Mouse (Mus musculus): Measurements from ENCODE around the gene Wiz. TPM values are rescaled to one million over a fixed set of nuclear protein-coding genes. Genes with fewer than 3 reads are reported as not detected.

Gene Wiz
- polyA plus RNA-seq, 1 experiment from 2014 or later, result 27.0 TPM

DNA sequence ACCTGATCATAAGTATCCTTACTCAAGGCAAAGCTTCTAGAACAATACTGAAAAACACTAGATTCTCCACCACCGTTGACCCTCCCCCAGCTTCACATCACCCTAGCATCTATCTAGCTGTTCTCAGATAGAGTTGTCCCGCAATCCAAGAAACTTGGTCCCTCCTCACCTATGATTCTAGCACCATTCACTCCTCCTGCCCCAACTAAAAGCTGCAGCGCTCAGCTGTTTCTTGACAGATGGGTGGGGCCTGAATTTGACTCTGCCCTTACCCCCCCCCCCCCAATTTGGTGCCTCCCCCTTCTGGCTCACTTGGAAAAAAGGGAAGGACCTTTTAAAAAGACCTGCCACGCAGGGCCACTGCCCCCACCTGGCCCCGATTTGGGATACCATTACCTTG is 24.4 kb downstream of the Wiz start:
- H3K27me3 ChIP-seq (ENCODE audit: control insufficient read depth, insufficient read depth, low read depth, low read length), result no peaks in the 10 kb centered on the region
- peaks cover 17% of the 10 kb centered on the region for H3K36me3 ChIP-seq (ENCODE audit: control insufficient read depth, insufficient read depth, low read length)
- peaks cover 22% of the 10 kb centered on the region for H3K4me1 ChIP-seq (replicated peaks; ENCODE audit: control insufficient read depth, insufficient read depth, low read length)
- peak overlapping the region; percentile 63; the same call in 1 of the 2 replicates for H3K9ac ChIP-seq (ENCODE audit: low read length)
- peak overlapping the region; percentile 69 for H3K27ac ChIP-seq (ENCODE audit: low read length)
- no peak; the same call in 1 of the 2 replicates for ATAC-seq (ENCODE audit: low read depth)
- H3K4me2 ChIP-seq (ENCODE audit: low read depth, low read length), result peak overlapping the region; percentile 59
- H3K9me3 ChIP-seq (ENCODE audit: control insufficient read depth, low read length), result no peaks in the 10 kb centered on the region
- peak overlapping the region; percentile 80 for H3K4me3 ChIP-seq (ENCODE audit: low read length)
- 45% methylated on average over 5 of the region's 5 CpGs for WGBS

DNA sequence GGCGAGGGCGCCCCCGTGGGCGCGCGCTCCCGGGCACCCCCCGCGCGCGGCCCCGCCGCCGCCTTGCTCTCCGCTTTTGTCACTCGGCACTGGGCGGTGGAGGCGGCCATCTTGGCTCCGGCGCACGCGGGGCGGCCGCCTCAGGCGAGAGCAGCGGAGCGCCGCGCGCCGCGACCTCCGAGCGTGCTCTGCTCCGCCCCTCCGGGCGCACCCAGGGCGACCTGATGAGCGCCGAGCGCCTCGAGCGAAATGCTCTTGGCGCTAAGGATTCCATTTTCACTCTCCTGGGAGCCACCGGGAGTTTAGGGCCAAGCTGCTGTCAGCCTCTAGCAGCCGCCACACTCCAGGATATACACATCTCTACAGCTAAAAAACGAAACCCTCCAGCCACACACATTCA is 24.9 kb downstream of the Wiz start:
- Histone ChIP-seq H3K9me3 (ENCODE audit: control insufficient read depth, low read length) (no peaks in the 10 kb centered on the region), H3K4me1 (replicated peaks; ENCODE audit: control insufficient read depth, insufficient read depth, low read length) (peaks cover 22% of the 10 kb centered on the region), H3K27ac (ENCODE audit: low read length) (peak overlapping the region; percentile 69), H3K36me3 (ENCODE audit: control insufficient read depth, insufficient read depth, low read length) (peaks cover 20% of the 10 kb centered on the region), H3K27me3 (ENCODE audit: control insufficient read depth, insufficient read depth, low read depth, low read length) (no peaks in the 10 kb centered on the region), H3K9ac (ENCODE audit: low read length) (peak overlapping the region; percentile 92), H3K4me2 (ENCODE audit: low read depth, low read length) (peak overlapping the region; percentile 59), H3K4me3 (ENCODE audit: low read length) (peak overlapping the region; percentile 80)
- ATAC-seq (ENCODE audit: low read depth), result peak; percentile 96
- 0% methylated on average over 39 of the region's 47 CpGs for WGBS

DNA sequence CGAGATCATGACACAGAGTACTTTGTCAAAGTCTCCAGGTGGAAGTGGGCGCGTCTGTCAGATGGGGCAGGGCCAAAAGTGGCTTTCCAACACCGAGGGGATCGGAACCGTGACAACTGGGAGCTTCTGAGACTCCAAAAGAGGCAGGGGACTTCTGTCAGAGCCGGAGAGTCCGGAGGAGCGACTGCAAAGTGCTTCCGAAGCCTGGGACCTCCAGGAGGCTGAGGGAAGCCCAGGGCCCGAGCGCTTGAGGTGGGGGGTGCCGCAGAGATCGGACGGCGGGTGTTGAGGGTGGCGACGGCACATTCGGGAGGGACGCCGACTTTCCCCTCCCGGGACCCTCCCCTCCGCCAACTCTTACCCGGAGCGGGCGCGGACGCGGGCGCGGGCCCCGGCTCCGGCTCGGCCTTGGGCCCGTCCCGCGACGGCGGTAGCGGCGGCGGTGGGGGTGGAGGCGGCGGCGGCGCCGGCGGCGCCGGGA is 25.4 kb downstream of the Wiz start:
- H3K4me2 ChIP-seq (ENCODE audit: low read depth, low read length), result peak overlapping the region; percentile 93
- H3K27ac ChIP-seq (ENCODE audit: low read length), result peak overlapping the region; percentile 59
- H3K9ac ChIP-seq (ENCODE audit: low read length), result peak overlapping the region; percentile 92
- peak overlapping the region; percentile 80 for H3K4me3 ChIP-seq (ENCODE audit: low read length)
- H3K9me3 ChIP-seq (ENCODE audit: control insufficient read depth, low read length), result no peaks in the 10 kb centered on the region
- under 1% methylated on average over 33 of the region's 50 CpGs for WGBS
- peaks cover 22% of the 10 kb centered on the region for H3K4me1 ChIP-seq (replicated peaks; ENCODE audit: control insufficient read depth, insufficient read depth, low read length)
- peaks cover 25% of the 10 kb centered on the region for H3K36me3 ChIP-seq (ENCODE audit: control insufficient read depth, insufficient read depth, low read length)
- ATAC-seq (ENCODE audit: low read depth), result peak; percentile 48
- no peaks in the 10 kb centered on the region for H3K27me3 ChIP-seq (ENCODE audit: control insufficient read depth, insufficient read depth, low read depth, low read length)

DNA sequence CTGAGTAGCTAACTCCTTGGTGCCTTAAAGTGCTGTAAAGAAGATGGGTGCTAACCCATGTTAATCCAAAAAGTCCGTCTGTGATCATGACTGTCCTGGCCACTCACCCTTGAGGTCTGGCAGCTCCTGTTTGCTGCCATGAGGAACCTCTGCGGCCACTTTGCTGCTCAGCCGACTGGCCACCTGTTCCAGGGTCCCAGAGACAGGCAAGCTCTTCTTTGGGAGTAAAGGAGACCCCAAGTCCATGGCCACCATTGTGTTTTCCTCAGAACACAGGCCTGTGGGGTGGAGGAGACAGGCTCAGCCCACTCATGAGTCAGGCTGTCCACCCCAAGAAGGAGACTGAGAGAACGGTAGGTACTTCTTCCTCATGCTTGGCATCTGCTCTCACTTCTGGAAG is 26.6 kb downstream of the Wiz start:
- H3K9ac ChIP-seq (ENCODE audit: low read length), result peak overlapping the region; percentile 92
- no peaks in the 10 kb centered on the region for H3K27me3 ChIP-seq (ENCODE audit: control insufficient read depth, insufficient read depth, low read depth, low read length)
- no peak overlapping the region for H3K27ac ChIP-seq (ENCODE audit: low read length)
- peaks cover 17% of the 10 kb centered on the region for H3K4me1 ChIP-seq (replicated peaks; ENCODE audit: control insufficient read depth, insufficient read depth, low read length)
- 77% methylated on average over 4 of the region's 4 CpGs for WGBS
- no peak for ATAC-seq (ENCODE audit: low read depth)
- no peaks in the 10 kb centered on the region for H3K9me3 ChIP-seq (ENCODE audit: control insufficient read depth, low read length)
- peak overlapping the region; percentile 80 for H3K4me3 ChIP-seq (ENCODE audit: low read length)
- H3K4me2 ChIP-seq (ENCODE audit: low read depth, low read length), result peak overlapping the region; percentile 93
- H3K36me3 ChIP-seq (ENCODE audit: control insufficient read depth, insufficient read depth, low read length), result peaks cover 34% of the 10 kb centered on the region

DNA sequence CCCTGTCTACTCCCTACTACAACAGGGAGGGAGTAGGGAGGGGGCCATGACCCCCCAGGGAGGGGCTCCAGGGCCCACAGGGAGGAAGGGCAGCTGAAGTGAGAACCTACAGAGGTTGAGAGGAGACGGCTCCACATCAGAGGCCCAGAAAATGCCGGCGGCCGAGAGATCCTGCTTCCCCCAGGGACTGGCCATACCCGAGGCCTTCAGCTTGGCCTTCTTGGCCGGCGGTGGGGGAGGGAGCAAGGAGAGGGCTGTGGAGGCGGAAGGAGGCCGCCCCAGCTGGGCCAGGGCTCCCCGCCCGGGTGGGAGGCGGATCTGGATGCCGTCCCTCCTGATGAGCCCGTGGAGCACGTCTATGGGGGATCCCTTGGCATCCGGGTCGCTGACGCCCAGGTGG is 29.3 kb downstream of the Wiz start:
- Histone ChIP-seq H3K4me2 (ENCODE audit: low read depth, low read length) (no peak overlapping the region), H3K27ac (ENCODE audit: low read length) (no peak overlapping the region), H3K9me3 (ENCODE audit: control insufficient read depth, low read length) (no peaks in the 10 kb centered on the region), H3K27me3 (ENCODE audit: control insufficient read depth, insufficient read depth, low read depth, low read length) (no peaks in the 10 kb centered on the region), H3K4me1 (replicated peaks; ENCODE audit: control insufficient read depth, insufficient read depth, low read length) (peaks cover 14% of the 10 kb centered on the region), H3K9ac (ENCODE audit: low read length) (no peak overlapping the region), H3K4me3 (ENCODE audit: low read length) (no peak overlapping the region), H3K36me3 (ENCODE audit: control insufficient read depth, insufficient read depth, low read length) (peaks cover 59% of the 10 kb centered on the region)
- no peak for ATAC-seq (ENCODE audit: low read depth)
- WGBS, result 90% methylated on average over 10 of the region's 18 CpGs

DNA sequence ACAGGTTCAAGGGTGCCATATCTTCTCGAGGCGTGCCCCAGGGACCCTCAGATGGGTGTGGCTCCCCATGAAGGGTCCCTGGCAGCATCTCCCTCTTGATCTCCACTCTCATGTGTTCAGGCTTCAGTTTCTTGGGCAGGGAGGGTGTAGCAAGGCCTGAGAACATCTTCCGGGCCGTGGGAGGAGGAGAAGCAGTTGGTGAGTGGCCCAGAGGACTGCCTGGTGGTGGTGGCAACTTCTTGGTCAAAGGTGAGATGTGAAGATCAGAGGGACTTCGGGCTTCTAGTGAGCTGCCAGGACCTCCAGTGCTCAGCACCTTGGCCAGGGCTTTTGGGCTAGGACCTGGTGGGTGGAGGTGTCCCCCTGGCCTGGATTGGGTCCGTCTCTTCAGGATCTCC is 30.3 kb downstream of the Wiz start:
- Histone ChIP-seq H3K27ac (ENCODE audit: low read length) (no peak overlapping the region), H3K4me2 (ENCODE audit: low read depth, low read length) (no peak overlapping the region), H3K9ac (ENCODE audit: low read length) (no peak overlapping the region), H3K4me3 (ENCODE audit: low read length) (no peak overlapping the region), H3K27me3 (ENCODE audit: control insufficient read depth, insufficient read depth, low read depth, low read length) (no peaks in the 10 kb centered on the region), H3K9me3 (ENCODE audit: control insufficient read depth, low read length) (no peaks in the 10 kb centered on the region), H3K4me1 (replicated peaks; ENCODE audit: control insufficient read depth, insufficient read depth, low read length) (peaks cover 11% of the 10 kb centered on the region), H3K36me3 (ENCODE audit: control insufficient read depth, insufficient read depth, low read length) (peaks cover 61% of the 10 kb centered on the region)
- no peak for ATAC-seq (ENCODE audit: low read depth)
- 92% methylated on average over 6 of the region's 6 CpGs for WGBS

DNA sequence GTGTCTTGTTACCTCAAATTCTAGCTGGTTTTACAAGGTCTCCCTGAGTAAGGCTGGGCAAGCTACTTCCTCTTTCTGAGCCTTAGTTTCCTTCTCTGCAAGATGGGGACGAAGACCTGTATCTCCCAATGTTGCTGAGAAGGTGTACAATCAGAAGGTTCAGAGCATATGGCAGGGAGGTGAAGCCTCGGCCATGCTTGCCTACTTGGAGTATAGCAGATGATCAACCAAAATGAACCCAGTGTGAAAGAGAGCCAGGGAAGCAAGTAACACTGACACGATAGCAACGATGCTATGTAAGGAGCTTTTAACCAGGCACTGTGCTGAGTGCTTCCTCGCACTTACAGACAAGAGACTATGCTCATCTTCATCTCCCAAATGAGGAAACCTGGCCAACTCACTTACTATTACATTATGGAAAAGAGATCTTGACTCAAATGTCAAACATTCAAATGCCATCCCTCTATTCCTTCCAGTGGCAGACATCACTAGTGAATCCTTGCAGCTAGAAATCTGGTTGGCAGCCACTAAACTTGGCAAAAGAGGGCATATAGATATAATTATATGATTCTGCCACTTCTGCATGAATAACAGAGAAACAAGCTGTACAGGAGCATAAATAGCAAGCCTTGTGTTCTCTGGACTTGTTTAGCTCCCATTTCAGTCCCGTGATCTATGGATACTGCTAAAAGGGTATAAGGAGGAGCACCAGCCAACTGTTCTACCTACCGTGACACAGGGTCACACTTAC is 30.9 kb downstream of the Wiz start:
- Histone ChIP-seq H3K4me1 (replicated peaks; ENCODE audit: control insufficient read depth, insufficient read depth, low read length) (peaks cover 10% of the 10 kb centered on the region), H3K27ac (ENCODE audit: low read length) (no peak overlapping the region), H3K4me2 (ENCODE audit: low read depth, low read length) (no peak overlapping the region), H3K9ac (ENCODE audit: low read length) (no peak overlapping the region), H3K36me3 (ENCODE audit: control insufficient read depth, insufficient read depth, low read length) (peaks cover 61% of the 10 kb centered on the region), H3K9me3 (ENCODE audit: control insufficient read depth, low read length) (no peaks in the 10 kb centered on the region), H3K27me3 (ENCODE audit: control insufficient read depth, insufficient read depth, low read depth, low read length) (no peaks in the 10 kb centered on the region), H3K4me3 (ENCODE audit: low read length) (no peak overlapping the region)
- no peak for ATAC-seq (ENCODE audit: low read depth)
- 92% methylated on average over 7 of the region's 7 CpGs for WGBS

DNA sequence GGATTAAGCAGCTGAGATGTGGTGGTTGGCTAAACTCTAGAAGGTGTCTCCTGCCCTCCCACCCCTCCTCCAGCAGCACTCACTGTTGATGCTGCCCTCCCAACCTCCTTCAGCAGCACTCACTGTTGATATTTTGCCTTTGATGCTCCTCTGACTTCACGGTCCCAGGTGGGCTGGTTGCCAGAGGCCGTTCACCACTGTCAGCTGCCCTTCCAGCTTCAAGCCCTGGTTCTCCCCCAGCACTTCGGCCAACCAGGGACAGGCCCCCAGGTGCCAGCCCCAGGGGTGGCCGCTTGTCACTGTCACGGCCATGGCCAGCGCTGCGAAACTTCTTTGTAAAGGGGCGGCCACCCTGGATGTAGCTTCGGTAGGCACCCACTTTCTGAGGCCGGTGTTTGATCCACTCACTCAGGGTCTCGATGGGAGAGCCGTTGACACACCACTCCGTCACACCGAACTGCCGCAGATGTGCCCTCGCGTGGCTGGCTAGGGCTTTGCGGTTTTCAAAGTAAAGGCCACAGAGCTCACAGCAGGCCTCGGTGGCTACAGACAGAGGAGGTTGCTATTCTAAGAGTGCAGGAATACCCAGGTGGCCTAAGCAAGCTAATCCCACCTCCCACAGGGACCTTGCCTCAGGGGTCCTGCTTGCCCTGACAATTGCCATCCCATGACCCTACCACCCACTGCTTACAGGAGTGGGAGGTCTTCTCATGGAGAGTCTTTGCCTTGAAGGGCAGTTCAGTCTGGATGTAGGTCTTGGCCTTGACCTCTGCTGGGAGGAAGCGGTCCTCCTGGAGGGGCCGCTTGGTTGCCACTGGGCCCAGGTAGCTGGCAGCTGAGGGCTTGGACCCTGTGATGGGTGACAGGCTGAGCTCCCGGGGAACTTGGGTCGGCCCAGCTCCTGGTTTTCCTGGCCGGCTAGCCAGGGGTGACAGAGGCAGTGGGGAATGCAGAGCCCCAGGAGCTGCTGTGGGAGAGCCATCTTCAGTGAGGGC is 32.2 kb downstream of the Wiz start:
- no peak for ATAC-seq (ENCODE audit: low read depth)
- 83% methylated on average over 24 of the region's 24 CpGs for WGBS

DNA sequence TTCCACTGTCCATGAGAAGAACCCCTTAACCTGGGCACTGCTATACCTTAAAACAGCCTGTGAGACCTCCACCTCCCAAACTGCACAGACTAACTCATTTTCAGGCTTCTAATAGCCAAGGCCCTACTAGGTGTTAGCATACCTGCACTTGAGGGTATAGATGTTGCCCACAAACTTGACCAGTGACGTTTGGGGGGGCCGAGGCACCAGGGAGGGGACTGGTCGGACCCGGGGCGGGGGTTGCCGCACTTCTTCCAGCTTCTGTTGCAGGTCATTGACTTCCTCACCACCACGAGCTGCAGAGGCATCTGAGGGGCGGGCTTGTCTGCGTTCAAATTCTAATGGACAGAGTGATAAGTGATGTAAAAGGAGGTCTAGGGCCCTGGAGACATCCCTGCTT is 33.0 kb downstream of the Wiz start:
- ATAC-seq (ENCODE audit: low read depth), result no peak
- Histone ChIP-seq H3K27ac (ENCODE audit: low read length) (no peak overlapping the region), H3K4me3 (ENCODE audit: low read length) (no peak overlapping the region), H3K27me3 (ENCODE audit: control insufficient read depth, insufficient read depth, low read depth, low read length) (no peaks in the 10 kb centered on the region), H3K4me1 (replicated peaks; ENCODE audit: control insufficient read depth, insufficient read depth, low read length) (no peaks in the 10 kb centered on the region), H3K9me3 (ENCODE audit: control insufficient read depth, low read length) (no peaks in the 10 kb centered on the region), H3K9ac (ENCODE audit: low read length) (no peak overlapping the region), H3K36me3 (ENCODE audit: control insufficient read depth, insufficient read depth, low read length) (peaks cover 56% of the 10 kb centered on the region), H3K4me2 (ENCODE audit: low read depth, low read length) (no peak overlapping the region)
- 82% methylated on average over 9 of the region's 9 CpGs for WGBS

More for the DNA sequence above, 32.2 kb downstream of the Wiz start:
- Histone ChIP-seq H3K4me2 (ENCODE audit: low read depth, low read length) (no peak overlapping the region), H3K4me1 (replicated peaks; ENCODE audit: control insufficient read depth, insufficient read depth, low read length) (no peaks in the 10 kb centered on the region), H3K9ac (ENCODE audit: low read length) (no peak overlapping the region), H3K27ac (ENCODE audit: low read length) (no peak overlapping the region), H3K9me3 (ENCODE audit: control insufficient read depth, low read length) (no peaks in the 10 kb centered on the region), H3K36me3 (ENCODE audit: control insufficient read depth, insufficient read depth, low read length) (peaks cover 61% of the 10 kb centered on the region), H3K27me3 (ENCODE audit: control insufficient read depth, insufficient read depth, low read depth, low read length) (no peaks in the 10 kb centered on the region), H3K4me3 (ENCODE audit: low read length) (no peak overlapping the region)
